Mouse (Mus musculus) spleen, postnatal 0 days (tissue): ENCODE data around the gene Msrb2. TPM values are rescaled to one million over a fixed set of nuclear protein-coding genes. Genes with fewer than 3 reads are reported as not detected.

Experiments used
- polyA plus RNA-seq: library from polyadenylated mRNA; unstranded; fragments of >200 nt; fragmentation: Nextera tagmentation; extraction: Ambion mirVana; gene quantifications from 2 replicates; pipeline ENCODE4 v1.2.1, GENCODE M21; 2015

Gene Msrb2
- polyA plus RNA-seq: 11.2 and 13.3 TPM in 2 replicates

GRCm38 (mm10) chr2:19371390-19372158 lies at the start of gene Msrb2:
Gene Msrb2, plus strand, starts transcription at chr2:19371440.

Other genes starting within 250 kb of the Msrb2 start
- gene Armc3, start 172.1 kb upstream of the Msrb2 start, polyA plus RNA-seq: 0.82 and 1.0 TPM in 2 replicates
- gene Ptf1a, start 74.2 kb downstream of the Msrb2 start, polyA plus RNA-seq: 0.18 TPM in 1 of 2 replicates, not detected in the other
- not detected in 2 replicates for gene 4921504E06Rik, start 182.5 kb downstream of the Msrb2 start, polyA plus RNA-seq